ENCODE assay signal across 10 mouse cellular contexts in the genomic region with DNA sequence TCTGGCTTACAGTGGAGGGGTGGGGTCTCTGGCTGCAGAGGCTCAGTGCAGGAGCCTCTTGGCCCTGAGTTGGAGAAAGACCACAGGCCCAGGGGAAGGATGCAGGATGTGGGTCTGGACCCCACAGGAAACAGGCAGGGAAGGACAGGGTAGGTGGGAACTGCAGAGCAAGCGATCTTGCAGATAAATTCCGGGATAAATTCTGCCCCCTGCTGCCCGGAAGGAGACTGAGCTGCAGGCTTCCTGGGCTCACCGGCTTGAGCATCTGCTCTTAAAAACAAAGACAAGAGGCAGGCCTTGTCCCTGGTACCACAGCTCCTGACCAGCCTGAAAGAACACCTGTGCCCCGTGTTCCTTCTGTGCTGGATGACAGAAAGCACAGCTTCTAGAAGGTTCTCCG.
A peak's percentile ranks its signal among the peaks of the same experiment; 100 is the strongest.
DNase-seq lines count a peak whose midpoint lies in the region; ATAC-seq lines count a peak whose summit lies in the region.
"Had no signal": no experiment of that assay in that cellular context is flagged by ENCODE, and none has a peak within 500 bp of the region (broad histone marks: within the 10 kb centered on the region; RNA-seq: fewer than 3 reads in every experiment).

No protein-coding gene starts in this region.

- no peak overlapping the region for H3K27ac ChIP-seq in kidney, embryonic 16.5 days (ENCODE audit: low read length)
- no peak overlapping the region for H3K27ac ChIP-seq in midbrain, embryonic 13.5 days
- H3K27ac ChIP-seq: lung, embryonic 15.5 days had no signal

- whole genome bisulfite sequencing in kidney, embryonic 16.5 days: 23% methylated on average over 6 of the region's 6 CpGs
- 21% methylated on average over 6 of the region's 6 CpGs for WGBS in midbrain, embryonic 13.5 days

- H3K27me3 ChIP-seq in kidney, embryonic 16.5 days (ENCODE audit: insufficient read depth, low read length): no peaks in the 10 kb centered on the region
- H3K27me3 ChIP-seq in midbrain, embryonic 13.5 days: no peaks in the 10 kb centered on the region
- H3K27me3 ChIP-seq: lung, embryonic 15.5 days had no signal

- no peaks in the 10 kb centered on the region for H3K36me3 ChIP-seq in kidney, embryonic 16.5 days (ENCODE audit: insufficient read depth, low read length)
- H3K36me3 ChIP-seq in midbrain, embryonic 13.5 days: 0 out of 2 replicates have a peak, but pooled peaks cover 4% of the 10 kb centered on the region
- H3K36me3 ChIP-seq: G1E; lung, embryonic 15.5 days had no signal

- H3K9me3 ChIP-seq in kidney, embryonic 16.5 days (ENCODE audit: low read length): 0 out of 2 replicates have a peak, but pooled peaks cover 2% of the 10 kb centered on the region
- no peaks in the 10 kb centered on the region for H3K9me3 ChIP-seq in midbrain, embryonic 13.5 days

- H3K4me2 ChIP-seq in kidney, embryonic 16.5 days (replicated peaks; ENCODE audit: low read depth, low read length): no peak overlapping the region
- no peak overlapping the region for H3K4me2 ChIP-seq in midbrain, embryonic 13.5 days (replicated peaks)
- H3K4me2 ChIP-seq: lung, embryonic 15.5 days had no signal

- ATAC-seq in kidney, embryonic 16.5 days (ENCODE audit: low FRiP score, low TSS enrichment): 0 out of 2 replicates have a peak, but pooled peaks have one; percentile 42
- ATAC-seq in midbrain, embryonic 13.5 days: peak; percentile 31; the same call in 1 of the 2 replicates

- no peak overlapping the region for H3K9ac ChIP-seq in kidney, embryonic 16.5 days (replicated peaks; ENCODE audit: low read length)
- H3K9ac ChIP-seq in midbrain, embryonic 13.5 days (replicated peaks): no peak overlapping the region
- H3K9ac ChIP-seq: lung, embryonic 15.5 days had no signal

- DNase-seq in gastrocnemius, postnatal 10 days: peak; percentile 10
- no peak for DNase-seq in gastrocnemius, adult 18-20 months (ENCODE audit: low spot score)
- peak; percentile 39 for DNase-seq in ES-CJ7 (ENCODE audit: low read depth, low spot score)
- DNase-seq in embryo, embryonic 11.5 days (ENCODE audit: low read depth, low spot score): peak; percentile 24
- DNase-seq in urinary bladder, postnatal 10 days (ENCODE audit: low spot score): no peak
- DNase-seq in spleen, adult 12 weeks (ENCODE audit: low spot score): no peak

- no peaks in the 10 kb centered on the region for H3K4me1 ChIP-seq in kidney, embryonic 16.5 days (ENCODE audit: insufficient read depth, low read length)
- peaks cover 23% of the 10 kb centered on the region for H3K4me1 ChIP-seq in midbrain, embryonic 13.5 days (replicated peaks)
- H3K4me1 ChIP-seq: lung, embryonic 15.5 days had no signal

- no peak overlapping the region for H3K4me3 ChIP-seq in kidney, embryonic 16.5 days (ENCODE audit: low read length)
- H3K4me3 ChIP-seq in midbrain, embryonic 13.5 days (replicated peaks): no peak overlapping the region
- H3K4me3 ChIP-seq: lung, embryonic 15.5 days had no signal

Comparison
In these comparisons a context has a peak if more than half of its experiments do, and no peak if none do; other contexts are left out.
1. DNase-seq: peak in gastrocnemius, postnatal 10 days (single experiment), ES-CJ7 (single experiment) and embryo, embryonic 11.5 days (single experiment); none in gastrocnemius, adult 18-20 months (single experiment), urinary bladder, postnatal 10 days (single experiment) and spleen, adult 12 weeks (single experiment).